Mouse (Mus musculus) layer of hippocampus, postnatal 36 days (tissue): Measurements from ENCODE around the gene Efnb3. TPM values are rescaled to one million over a fixed set of nuclear protein-coding genes. Genes with fewer than 3 reads are reported as not detected.

Experiments used
- DNase-seq, 2 experiments: peaks; one replicate each; pipeline ENCODE4 v3.0.0; 2022
- total RNA-seq, 2 experiments: library from RNA; stranded (reverse); gene quantifications; 2 replicates each; pipeline ENCODE4 v1.2.3; 2021

Gene Efnb3
- total RNA-seq, 2 experiments from 2014 or later: 120 to 121 TPM

DNA sequence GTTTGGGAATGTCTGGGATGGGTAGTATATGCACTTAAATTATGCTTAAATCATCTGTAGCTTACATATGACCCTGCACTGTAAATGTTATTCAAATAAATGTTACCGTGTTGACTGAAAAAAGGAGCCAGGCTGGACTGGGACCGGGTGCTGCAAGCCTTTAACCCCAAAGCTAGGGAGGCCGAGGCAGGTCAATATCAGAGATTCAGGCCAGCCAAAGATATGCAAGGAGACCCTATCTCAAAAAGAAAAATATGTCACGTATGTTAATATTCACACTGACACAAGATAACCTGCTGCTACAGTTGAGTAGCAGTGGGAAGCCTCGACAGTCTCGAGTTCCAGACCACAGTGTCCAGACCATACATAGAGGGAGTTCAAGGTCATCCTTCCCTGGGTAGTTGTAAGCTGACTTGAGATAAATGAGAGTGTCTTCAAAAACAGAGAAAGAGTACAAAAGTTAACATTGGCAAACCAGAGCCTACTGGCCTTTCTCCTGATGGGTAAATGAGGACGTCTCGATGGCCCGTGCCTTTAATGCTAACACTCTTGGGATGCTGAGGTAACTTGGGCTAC is 22.3 kb upstream of the Efnb3 start:
- no peak for DNase-seq

- no peak for DNase-seq
Measured at GRCm38 (mm10) chr11:69581814-69582213, 21.8 kb upstream of the Efnb3 start.

DNA sequence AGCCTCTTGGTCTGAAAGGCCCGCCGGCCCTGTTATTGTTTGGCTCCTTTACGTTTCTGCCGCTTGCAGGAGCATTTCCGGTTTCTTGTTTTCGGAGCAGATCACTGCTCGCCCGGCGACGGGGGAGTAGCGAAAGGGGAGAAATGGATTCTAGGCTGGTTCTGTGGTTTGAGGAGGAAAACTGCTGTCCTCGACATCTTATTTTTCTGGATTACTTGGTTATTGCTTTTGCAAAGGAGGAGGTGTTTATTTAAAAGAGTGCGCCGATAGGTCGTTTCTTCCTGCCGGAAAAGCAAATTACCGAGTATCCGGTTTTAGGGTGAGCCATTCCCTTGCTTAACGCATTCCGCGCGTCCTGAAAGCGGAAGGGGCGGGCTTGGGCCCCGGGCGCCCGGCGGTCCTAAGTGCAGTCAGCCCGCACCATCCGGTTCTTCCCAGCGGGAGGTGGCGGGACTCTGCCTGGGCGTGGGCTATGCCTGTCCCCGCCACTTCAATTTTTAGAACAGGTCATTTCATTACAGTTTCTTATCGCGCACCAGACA is 21.2 kb upstream of the Efnb3 start:
- DNase-seq: peak; percentile 91

GRCm38 (mm10) chr11:69580572-69581146 is 20.7 kb upstream of the Efnb3 start:
- DNase-seq: peak in 1 of 2 experiments; percentile 25

DNA sequence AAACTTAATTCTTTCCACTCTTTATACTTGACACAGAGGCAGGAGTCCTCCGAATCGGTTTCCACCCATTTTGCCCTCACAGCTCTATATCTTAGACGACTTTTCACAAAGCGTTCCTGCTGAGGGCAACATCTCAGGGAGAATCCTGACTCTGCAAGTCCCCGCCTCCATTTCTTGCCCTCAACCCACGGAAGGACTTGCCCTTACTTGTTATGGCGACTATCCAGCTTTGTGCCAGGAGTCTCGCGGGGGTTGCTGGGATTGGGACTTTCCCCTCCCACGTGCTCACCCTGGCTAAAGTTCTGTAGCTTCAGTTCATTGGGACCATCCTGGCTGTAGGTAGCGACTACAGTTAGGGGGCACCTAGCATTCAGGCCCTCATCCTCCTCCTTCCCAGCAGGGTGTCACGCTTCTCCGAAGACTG is 20.1 kb upstream of the Efnb3 start, which contains the start of the genes Wrap53 and Trp53:
Gene Wrap53, minus strand, starts transcription at position 165 of the 424 bp plus-strand sequence.
Gene Trp53, plus strand, starts transcription at position 269 of the 424 bp plus-strand sequence.
- DNase-seq: peak; percentile 87 to 89

DNA sequence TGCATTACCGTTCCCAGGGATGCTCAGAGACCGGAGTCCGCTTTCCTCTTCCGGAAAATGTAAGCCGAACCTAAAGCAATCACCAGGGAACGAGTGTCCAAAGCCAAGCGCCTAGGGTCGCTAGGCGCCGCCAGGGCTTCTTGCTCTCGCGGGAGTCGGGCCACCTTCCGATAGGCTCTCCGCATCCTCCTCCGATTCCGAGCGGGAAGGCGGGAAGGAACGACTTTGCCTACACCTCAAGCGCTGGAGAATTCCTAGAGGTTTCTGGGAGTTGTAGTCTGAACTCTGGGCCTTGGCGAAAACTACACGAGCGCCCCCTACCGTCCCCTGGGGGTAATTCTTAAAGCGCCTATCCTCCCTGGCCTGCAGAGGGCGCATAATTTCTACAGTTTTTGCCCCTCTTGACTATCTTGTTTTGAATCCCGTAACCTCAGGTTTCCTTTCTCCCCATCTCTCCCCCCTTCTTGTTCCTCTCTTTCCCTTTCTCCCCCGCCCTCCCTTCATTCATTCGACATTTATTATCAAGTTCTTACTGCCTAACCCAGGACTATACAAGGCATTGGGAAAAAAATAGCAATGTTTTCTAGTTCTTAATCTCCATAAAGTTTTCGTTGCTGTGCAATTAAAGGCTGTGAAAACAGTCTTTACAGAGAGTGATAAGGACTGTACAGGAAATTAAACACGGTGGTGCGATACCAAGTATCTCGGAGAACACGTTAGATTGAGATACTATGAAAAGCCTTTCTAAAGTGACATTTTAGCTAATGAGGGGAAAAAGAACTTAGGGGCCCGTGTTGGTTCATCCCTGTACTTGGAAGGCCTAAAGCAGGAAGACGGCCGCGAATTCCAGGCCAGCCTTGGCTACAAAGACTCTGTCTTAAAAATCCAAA is 19.4 kb upstream of the Efnb3 start:
- peak; percentile 97 to 99 for DNase-seq

DNA sequence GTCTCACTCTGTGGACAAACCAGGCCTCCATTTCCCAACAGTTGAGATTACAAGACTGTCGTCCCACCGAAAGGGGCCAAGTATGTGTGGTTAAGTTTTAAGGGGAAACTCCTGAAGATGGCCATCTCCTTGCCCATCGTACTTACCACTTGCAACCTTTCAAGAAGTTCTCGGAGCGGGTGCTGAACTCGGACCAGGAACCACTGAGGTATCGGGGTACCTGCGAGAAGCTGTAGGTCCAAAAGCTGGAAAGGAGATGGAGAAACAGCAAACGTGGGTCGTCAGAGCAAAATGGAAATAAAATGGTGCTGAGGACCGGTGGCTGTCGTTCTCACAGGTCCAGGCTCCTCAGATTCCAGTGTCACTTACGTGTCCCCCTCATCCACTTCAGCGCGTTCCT is 18.3 kb upstream of the Efnb3 start:
- no peak for DNase-seq

GRCm38 (mm10) chr11:69576307-69576706 is 16.3 kb upstream of the Efnb3 start:
- no peak for DNase-seq

- no peak for DNase-seq
Measured at GRCm38 (mm10) chr11:69575220-69575619, 15.2 kb upstream of the Efnb3 start.

DNA sequence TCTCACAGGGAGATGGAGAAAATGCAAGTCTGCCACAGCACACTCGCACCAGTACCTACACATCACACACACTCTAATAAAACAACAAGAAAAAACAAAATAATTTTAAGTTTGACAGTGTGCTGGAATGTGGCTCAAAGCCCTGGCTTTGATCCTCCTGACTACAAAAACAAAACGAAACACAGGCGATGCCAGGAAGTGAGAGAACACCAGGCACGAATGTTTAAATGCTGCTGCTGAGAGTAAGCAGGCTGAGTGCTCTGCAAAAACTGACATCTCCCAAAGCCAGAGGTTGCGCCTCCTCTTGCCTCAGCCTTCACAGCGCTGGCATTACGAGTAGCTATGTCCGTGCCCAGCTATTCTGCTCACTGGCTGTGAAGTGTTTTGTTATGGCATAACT is 5.1 kb upstream of the Efnb3 start:
- DNase-seq: no peak

GRCm38 (mm10) chr11:69564391-69564790 is 4.4 kb upstream of the Efnb3 start:
- no peak for DNase-seq

DNA sequence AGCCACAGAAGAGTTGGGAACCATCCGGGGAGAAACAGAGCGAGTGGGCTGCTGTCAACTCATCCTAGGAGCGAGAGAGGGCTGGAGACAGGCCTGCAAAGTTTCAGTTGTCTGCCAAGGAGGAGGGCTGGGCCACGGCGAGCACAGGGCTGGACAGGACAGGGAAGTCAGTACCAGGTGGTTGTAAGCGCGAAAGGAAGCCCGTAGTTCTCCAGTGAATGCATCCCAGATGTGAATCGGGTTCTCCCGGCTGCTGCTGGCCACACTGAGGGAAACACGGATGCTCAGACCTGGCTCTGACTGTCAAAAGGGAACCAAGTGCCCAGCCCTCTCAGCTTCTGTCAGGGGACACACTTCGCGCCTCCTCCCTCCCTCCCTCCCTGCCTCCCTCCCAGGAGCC is 3.4 kb upstream of the Efnb3 start:
- no peak for DNase-seq

DNA sequence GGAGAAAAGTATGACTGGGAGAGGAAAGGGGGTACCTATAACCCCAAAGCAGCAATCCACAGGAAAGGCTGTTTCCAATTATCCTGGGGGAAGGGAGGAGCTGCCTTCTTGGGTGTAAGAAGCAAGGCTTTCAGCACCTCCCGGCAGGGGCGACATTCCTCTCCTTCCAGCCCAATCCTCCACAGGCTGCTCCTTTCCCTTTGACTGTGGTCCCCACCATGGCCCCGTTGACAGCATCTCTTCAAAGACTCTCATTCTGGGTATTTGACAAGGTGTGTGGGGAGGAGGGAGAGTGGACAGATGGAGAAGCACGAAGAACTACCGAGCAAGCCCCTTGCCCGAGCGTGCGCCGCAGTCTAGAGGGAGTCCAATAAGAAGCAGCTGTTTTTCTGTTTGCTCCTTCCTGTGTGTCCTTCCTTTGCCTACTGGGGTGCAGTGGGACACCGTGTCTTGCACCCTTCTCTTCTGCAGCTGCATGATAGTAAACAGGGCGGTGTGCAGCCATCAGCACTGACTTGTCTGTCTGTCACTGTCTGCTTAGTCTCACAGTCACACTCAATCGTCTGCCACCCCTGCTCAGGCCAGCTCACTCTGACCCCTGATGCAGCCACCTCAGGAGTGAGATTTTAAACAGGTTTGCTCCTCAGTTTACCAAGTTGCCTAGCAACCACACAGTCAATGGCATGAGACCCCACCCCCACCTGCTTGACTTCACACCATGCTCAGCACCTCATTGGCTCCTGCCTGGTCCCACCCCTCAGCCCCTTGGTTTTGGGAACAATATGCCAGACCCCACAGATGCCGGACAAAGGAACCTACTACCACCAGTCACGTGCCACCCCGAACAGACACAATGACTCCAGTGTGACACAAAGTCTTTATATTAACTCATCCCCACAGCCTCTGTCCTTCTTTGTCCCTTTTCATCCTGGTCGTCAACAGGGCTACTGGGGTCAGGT is 1.2 kb upstream of the Efnb3 start:
- DNase-seq: no peak

DNA sequence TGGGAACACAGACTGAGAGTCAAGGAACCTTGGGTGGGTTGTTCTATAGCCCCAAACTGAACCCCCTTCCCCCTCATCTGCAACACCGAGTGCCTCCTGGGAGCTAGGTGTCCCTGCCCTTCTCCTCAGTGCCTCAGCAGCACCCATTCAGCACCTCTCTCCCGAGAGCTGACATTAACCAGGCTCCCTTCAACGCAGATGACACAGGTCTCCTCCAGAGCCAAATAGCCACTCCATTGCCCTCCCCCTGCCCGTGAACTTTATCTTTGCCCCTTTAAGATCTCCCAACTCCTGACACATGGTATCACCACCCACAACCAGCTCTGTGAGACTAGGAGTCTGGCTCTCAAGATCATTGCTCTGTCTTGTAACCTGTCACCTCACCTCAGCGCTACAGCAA is 822 bp downstream of the Efnb3 start:
- DNase-seq: no peak

GRCm38 (mm10) chr11:69558756-69559155 is 1.2 kb downstream of the Efnb3 start:
- no peak for DNase-seq

DNA sequence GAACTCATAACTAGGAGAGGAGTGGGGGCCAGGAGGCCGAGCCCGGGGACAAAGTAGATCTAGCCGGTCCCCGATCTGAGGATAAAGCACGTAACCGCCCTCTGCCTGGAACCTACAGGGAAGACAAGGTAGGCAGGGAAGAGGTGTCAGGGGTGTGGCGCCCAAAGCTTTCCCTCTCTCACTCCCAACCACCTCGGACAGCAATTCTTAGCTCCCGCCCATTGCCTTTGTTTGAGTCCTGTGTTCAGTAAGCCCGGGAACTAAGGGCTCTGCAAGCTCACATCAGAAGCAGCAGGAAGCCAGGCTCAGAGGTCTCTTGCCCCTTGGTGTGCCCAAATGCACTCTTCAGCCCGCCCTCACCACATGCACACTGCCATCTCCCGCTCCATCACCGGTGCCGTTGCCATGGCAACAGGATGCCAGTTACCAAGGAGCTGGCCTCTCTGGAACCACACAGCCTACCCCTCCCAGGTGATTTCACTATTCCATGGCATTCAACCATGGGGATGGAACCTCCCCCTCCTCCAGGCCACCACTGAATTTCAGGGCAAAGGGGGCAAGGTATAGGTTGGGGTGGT is 2.5 kb downstream of the Efnb3 start:
- peak; percentile 57 to 58 for DNase-seq

DNA sequence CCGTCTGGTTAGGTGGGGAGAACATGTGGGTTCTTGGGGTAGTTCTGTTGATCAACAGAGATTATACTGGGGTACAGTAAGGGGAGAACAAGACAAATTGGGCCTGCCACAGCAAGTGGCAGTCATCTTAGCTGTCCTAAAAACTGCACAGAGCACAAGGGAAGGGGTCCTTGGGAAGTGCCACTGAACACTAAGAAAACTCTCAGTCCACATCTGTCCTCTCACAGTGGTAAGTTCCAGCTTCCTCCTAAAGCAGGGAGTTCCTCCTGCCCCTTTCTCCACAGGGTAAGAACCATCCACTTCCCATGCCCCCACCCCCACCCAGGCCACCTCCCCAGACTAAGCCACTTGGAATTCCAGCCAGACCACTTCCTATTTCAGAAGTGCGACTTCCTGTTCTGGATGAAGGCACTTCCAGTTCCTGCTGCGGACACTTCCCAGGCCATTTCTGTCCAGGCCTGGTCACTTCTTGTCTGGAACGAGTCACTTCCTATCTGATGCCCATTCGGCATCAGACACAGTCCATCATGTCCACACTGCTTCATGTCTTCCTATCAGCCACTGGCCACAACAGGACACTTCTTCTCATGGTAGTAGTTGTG is 5.4 kb downstream of the Efnb3 start:
- no peak for DNase-seq

- DNase-seq: no peak
Measured at GRCm38 (mm10) chr11:69553341-69553721, 6.7 kb downstream of the Efnb3 start.

GRCm38 (mm10) chr11:69552622-69553340 is 7.2 kb downstream of the Efnb3 start:
- DNase-seq: peak; percentile 74 to 77

DNA sequence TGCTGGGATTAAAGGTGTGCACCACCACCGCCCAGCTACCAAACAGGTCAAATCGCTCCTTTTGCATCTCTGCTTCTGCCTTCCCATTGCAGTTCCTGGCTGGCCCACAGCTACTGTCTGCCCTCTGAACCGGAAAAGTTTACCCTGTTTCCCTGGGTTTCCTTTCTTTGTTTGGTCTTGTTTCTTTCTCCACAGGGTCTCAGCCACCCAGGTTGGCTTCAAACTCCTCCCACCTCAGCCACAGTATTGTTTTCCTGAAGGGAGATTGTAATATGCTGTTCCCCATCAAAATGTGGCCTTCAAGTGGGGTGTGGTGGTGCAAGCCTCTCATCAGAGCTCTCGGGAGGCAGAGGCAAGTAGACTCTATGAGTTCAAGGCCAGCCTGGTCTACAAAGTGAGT is 8.7 kb downstream of the Efnb3 start:
- DNase-seq: no peak
